Mouse (Mus musculus) left cerebral cortex, adult 2 months (tissue): ENCODE measurements around the gene Cd4. TPM values are rescaled to one million over a fixed set of nuclear protein-coding genes. Genes with fewer than 3 reads are reported as not detected.

ENCODE experiments used
- DNase-seq, 2 experiments: peaks; one replicate each; pipeline ENCODE4 v3.0.0; 2021 to 2022; ENCODE audit warnings: low spot score in 2 of 2, mixed read lengths in 1 of 2; ENCODE audit errors: extremely low spot score in 1 of 2
- H3K27ac ChIP-seq: fragments of 200-600 bp; 2 replicates; pipeline ENCODE4 v1.8.1; 2022
- H3K4me3 ChIP-seq: fragments of 200-600 bp; 2 replicates; pipeline ENCODE4 v1.8.1; 2022
- CTCF ChIP-seq: fragments of 200-600 bp; IDR thresholded peaks from 2 replicates; pipeline ENCODE4 v1.8.1; 2022; ENCODE audit warnings: antibody characterized with exemption, mild to moderate bottlenecking, moderate library complexity
- intact Hi-C: fragments of 180-260 bp; cut with DNase I; formaldehyde crosslinking; loops from one replicate; pipeline ENCODE4 v1.15.1; 2025
- total RNA-seq, 2 experiments: library from RNA; stranded (reverse); gene quantifications; 2 replicates each; pipeline ENCODE4 v1.2.3; 2021

Cd4 gene
- total RNA-seq, 2 experiments from 2014 or later, result 2.0 to 4.6 TPM

- H3K27ac ChIP-seq, result peak overlapping the region; percentile 89
These were observed 33.5 kb upstream of the Cd4 start for GRCm38 (mm10) chr6:124921539-124921938.

GRCm38 (mm10) chr6:124920318-124921085, 32.5 kb upstream of the Cd4 start:
- intact Hi-C loops, result no loop called here
- no peak for TF ChIP-seq CTCF
- DNase-seq, result no peak
- Histone ChIP-seq H3K4me3 (peak overlapping the region; percentile 42), H3K27ac (peak overlapping the region; percentile 89)

More at GRCm38 (mm10) chr6:124921539-124921938, 33.5 kb upstream of the Cd4 start:
- no peak overlapping the region for H3K4me3 ChIP-seq
- no peak for TF ChIP-seq CTCF
- DNase-seq, result no peak
- intact Hi-C loops, result no loop called here

GRCm38 (mm10) chr6:124919695-124920317, 31.8 kb upstream of the Cd4 start, which contains the start of gene Ptms:
Ptms (minus strand) TSS chr6:124920103.
- peak within 1 kb of the TSS; percentile 89 for H3K27ac ChIP-seq
- DNase-seq, result peak; percentile 87 to 92
- peak within 1 kb of the TSS; percentile 42 for H3K4me3 ChIP-seq
- intact Hi-C loops, result loop anchor here (5.0 kb wide), 1 partner anchor 167 kb away; no protein-coding TSS in a partner anchor
- TF ChIP-seq CTCF, result no peak

GRCm38 (mm10) chr6:124918890-124919627, 31.0 kb upstream of the Cd4 start:
- no peak for DNase-seq
- Histone ChIP-seq H3K27ac (peak overlapping the region; percentile 96), H3K4me3 (peak overlapping the region; percentile 89)
- intact Hi-C loops, result loop anchor here (1.0 to 5.0 kb wide), 2 partner anchors 12 to 168 kb away; partner anchors contain the start of gene Mlf2
- TF ChIP-seq CTCF, result no peak

- peak overlapping the region; percentile 96 for H3K27ac ChIP-seq
- DNase-seq, result no peak
- intact Hi-C loops, result loop anchor here (1.0 to 5.0 kb wide), 2 partner anchors 13 to 169 kb away; partner anchors contain the start of gene Mlf2
- H3K4me3 ChIP-seq, result peak overlapping the region; percentile 89
- TF ChIP-seq CTCF, result no peak
These were observed 30.3 kb upstream of the Cd4 start for GRCm38 (mm10) chr6:124918331-124918690.

- peak overlapping the region; percentile 96 for H3K27ac ChIP-seq
These were observed 29.7 kb upstream of the Cd4 start for GRCm38 (mm10) chr6:124917518-124918330.

GRCm38 (mm10) chr6:124916695-124917517, 28.9 kb upstream of the Cd4 start:
- TF ChIP-seq CTCF, result peak; percentile 74
- peak overlapping the region; percentile 89 for H3K4me3 ChIP-seq
- H3K27ac ChIP-seq, result peak overlapping the region; percentile 96
- peak; percentile 92 to 95 for DNase-seq
- intact Hi-C loops, result loop anchor here (1.0 to 5.0 kb wide), 4 partner anchors 13 to 170 kb away; partner anchors contain the start of gene Gpr162

More at GRCm38 (mm10) chr6:124917518-124918330, 29.7 kb upstream of the Cd4 start:
- no peak for TF ChIP-seq CTCF
- peak; percentile 92 for DNase-seq
- intact Hi-C loops, result loop anchor here (1.0 to 5.0 kb wide), 5 partner anchors 13 to 170 kb away; partner anchors contain the start of genes Gpr162 and Mlf2
- H3K4me3 ChIP-seq, result peak overlapping the region; percentile 89

- peak; percentile 66 to 68 for DNase-seq
- intact Hi-C loops, result loop anchor here (5.0 kb wide), 1 partner anchor 171 kb away; no protein-coding TSS in a partner anchor
- Histone ChIP-seq H3K27ac (peak overlapping the region; percentile 93), H3K4me3 (peak overlapping the region; percentile 89)
- TF ChIP-seq CTCF, result no peak
These were observed 28.1 kb upstream of the Cd4 start for GRCm38 (mm10) chr6:124915942-124916694.

- TF ChIP-seq CTCF, result no peak
- intact Hi-C loops, result loop anchor here (5.0 kb wide), 1 partner anchor 172 kb away; no protein-coding TSS in a partner anchor
- DNase-seq, result peak; percentile 41 to 43
- Histone ChIP-seq H3K27ac (peak overlapping the region; percentile 93), H3K4me3 (peak overlapping the region; percentile 89)
These were observed 27.3 kb upstream of the Cd4 start for GRCm38 (mm10) chr6:124915160-124915941.
